ENCODE assay signal across 8 mouse cellular contexts in the genomic region with DNA sequence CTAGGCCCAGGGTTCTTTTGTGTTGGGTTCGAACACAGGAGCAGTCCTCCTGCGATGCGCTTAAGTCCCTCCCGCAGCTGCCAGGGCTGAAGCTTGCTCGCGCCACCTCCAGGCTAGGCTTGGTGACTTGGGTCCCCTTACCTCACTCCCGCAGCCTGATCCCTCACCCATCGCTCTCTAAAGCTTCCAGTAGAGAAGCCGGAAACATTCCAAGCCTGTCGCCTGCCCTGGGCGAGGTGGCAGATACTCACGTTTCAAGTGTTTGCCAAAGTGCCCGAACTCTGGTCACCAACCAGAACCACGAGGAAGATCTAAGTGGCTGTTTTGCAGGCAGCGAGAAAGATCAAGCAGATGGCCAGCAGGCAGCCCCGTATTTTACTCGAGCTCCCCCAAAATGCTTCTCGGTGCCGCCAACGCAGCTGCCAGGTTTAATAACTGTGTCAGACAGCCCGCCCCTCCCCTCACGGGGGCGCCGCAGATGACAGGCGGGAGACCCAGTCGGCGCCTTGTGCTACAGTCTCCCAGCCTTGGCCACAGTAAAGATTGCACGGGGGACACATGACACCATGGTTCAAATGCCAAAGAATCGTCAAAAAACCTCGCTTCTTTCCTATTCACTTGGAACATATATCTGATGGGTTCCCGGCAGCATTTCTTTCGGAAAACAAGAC. TPM values are rescaled to one million over a fixed set of nuclear protein-coding genes. Genes with fewer than 3 reads are reported as not detected.
DNase-seq lines count a peak whose midpoint lies in the region; ATAC-seq lines count a peak whose summit lies in the region.

No protein-coding gene starts in this region.

- peak; percentile 70 for ATAC-seq in forebrain, embryonic 15.5 days (replicated peaks)
- peak; percentile 60 for ATAC-seq in hindbrain, embryonic 14.5 days (ENCODE audit: low FRiP score)
- peak; percentile 72 for ATAC-seq in lung, embryonic 15.5 days (ENCODE audit: borderline replicate concordance, extremely low read depth, low FRiP score, low TSS enrichment)

- WGBS in forebrain, embryonic 15.5 days: under 1% methylated on average over 32 of the region's 32 CpGs
- under 1% methylated on average over 32 of the region's 32 CpGs for WGBS in hindbrain, embryonic 14.5 days
- WGBS in lung, embryonic 15.5 days: under 1% methylated on average over 32 of the region's 32 CpGs

- H3K27me3 ChIP-seq in forebrain, embryonic 15.5 days: no peaks in the 10 kb centered on the region
- H3K27me3 ChIP-seq in hindbrain, embryonic 14.5 days (ENCODE audit: control insufficient read depth, insufficient read depth, low read length): no peaks in the 10 kb centered on the region
- H3K27me3 ChIP-seq in lung, embryonic 15.5 days: peaks cover 41% of the 10 kb centered on the region

- peaks cover 57% of the 10 kb centered on the region for H3K4me1 ChIP-seq in forebrain, embryonic 15.5 days
- peaks cover 29% of the 10 kb centered on the region for H3K4me1 ChIP-seq in hindbrain, embryonic 14.5 days (replicated peaks; ENCODE audit: control insufficient read depth, insufficient read depth, low read length)
- peaks cover 21% of the 10 kb centered on the region for H3K4me1 ChIP-seq in lung, embryonic 15.5 days

- no peaks in the 10 kb centered on the region for H3K9me3 ChIP-seq in forebrain, embryonic 15.5 days
- H3K9me3 ChIP-seq in hindbrain, embryonic 14.5 days (ENCODE audit: control insufficient read depth, low read length): no peaks in the 10 kb centered on the region
- H3K9me3 ChIP-seq in lung, embryonic 15.5 days: no peaks in the 10 kb centered on the region

- H3K36me3 ChIP-seq in forebrain, embryonic 15.5 days: no peaks in the 10 kb centered on the region
- H3K36me3 ChIP-seq in hindbrain, embryonic 14.5 days (replicated peaks; ENCODE audit: control insufficient read depth, insufficient read depth): no peaks in the 10 kb centered on the region
- H3K36me3 ChIP-seq in lung, embryonic 15.5 days: no peaks in the 10 kb centered on the region

- peak overlapping the region; percentile 63 for H3K9ac ChIP-seq in forebrain, embryonic 15.5 days (replicated peaks)
- peak overlapping the region; percentile 72 for H3K9ac ChIP-seq in hindbrain, embryonic 14.5 days
- 0 out of 2 replicates have a peak overlapping the region, but pooled peaks have one; percentile 18 for H3K9ac ChIP-seq in lung, embryonic 15.5 days

- DNase-seq in MN1 (ENCODE audit: low spot score) (peak; percentile 56), adipocyte (ENCODE audit: low spot score) (no peak)
- peak; percentile 48 for DNase-seq in cerebellum, adult 11-12 months
- peak; percentile 62 for DNase-seq in hindbrain, embryonic 14.5 days (ENCODE audit: low spot score)
- peak; percentile 70 to 73 for DNase-seq in layer of hippocampus, postnatal 36 days
- DNase-seq in retina, postnatal 7 days (ENCODE audit: low read depth, low spot score): peak; percentile 32

- H3K27ac ChIP-seq in forebrain, embryonic 15.5 days (replicated peaks): peak overlapping the region; percentile 97
- H3K27ac ChIP-seq in hindbrain, embryonic 14.5 days: peak overlapping the region; percentile 86
- H3K27ac ChIP-seq in lung, embryonic 15.5 days: peak overlapping the region; percentile 32; the same call in 1 of the 2 replicates

- peak overlapping the region; percentile 49 for H3K4me3 ChIP-seq in forebrain, embryonic 15.5 days
- peak overlapping the region; percentile 38 for H3K4me3 ChIP-seq in hindbrain, embryonic 14.5 days (replicated peaks; ENCODE audit: low read length)
- peak overlapping the region; percentile 34 for H3K4me3 ChIP-seq in lung, embryonic 15.5 days

- peak overlapping the region; percentile 70 for H3K4me2 ChIP-seq in forebrain, embryonic 15.5 days (replicated peaks)
- H3K4me2 ChIP-seq in hindbrain, embryonic 14.5 days (replicated peaks): peak overlapping the region; percentile 69
- peak overlapping the region; percentile 68 for H3K4me2 ChIP-seq in lung, embryonic 15.5 days

RNA-seq across cellular contexts. Expression of a gene that starts 2.2 kb away (rescaled TPM):
- polyA plus RNA-seq in forebrain, embryonic 15.5 days (2015; fragmentation: Nextera tagmentation; extraction: Ambion mirVana): 188 and 194 TPM in 2 replicates
- polyA plus RNA-seq in hindbrain, embryonic 14.5 days (2014; fragmentation: Nextera tagmentation; extraction: Ambion mirVana): 136 and 151 TPM in 2 replicates
- total RNA-seq in layer of hippocampus, postnatal 36 days (2021): 100 to 1,000 TPM; 410 to 433 TPM
- 25.0 and 31.4 TPM in 2 replicates for polyA plus RNA-seq in lung, embryonic 15.5 days (2015; fragmentation: Nextera tagmentation; extraction: Ambion mirVana)

Comparison
In these comparisons a context has a peak if more than half of its experiments do, and no peak if none do; other contexts are left out.
1. H3K27ac ChIP-seq: peak in every context shown above with its lines; median percentile 97 in forebrain, embryonic 15.5 days; 86 in hindbrain, embryonic 14.5 days; 32 in lung, embryonic 15.5 days.
2. H3K9ac ChIP-seq: peak in every context shown above with its lines; median percentile 72 in hindbrain, embryonic 14.5 days; 63 in forebrain, embryonic 15.5 days; 18 in lung, embryonic 15.5 days.